Mouse (Mus musculus): ENCODE measurements at regions not wholly inside any gene's neighbourhood (a gene's known extent, or its start where the extent isn't known, plus 50 kb on each side); places are given as distances from the start of the nearest gene placed in this dataset.

DNA sequence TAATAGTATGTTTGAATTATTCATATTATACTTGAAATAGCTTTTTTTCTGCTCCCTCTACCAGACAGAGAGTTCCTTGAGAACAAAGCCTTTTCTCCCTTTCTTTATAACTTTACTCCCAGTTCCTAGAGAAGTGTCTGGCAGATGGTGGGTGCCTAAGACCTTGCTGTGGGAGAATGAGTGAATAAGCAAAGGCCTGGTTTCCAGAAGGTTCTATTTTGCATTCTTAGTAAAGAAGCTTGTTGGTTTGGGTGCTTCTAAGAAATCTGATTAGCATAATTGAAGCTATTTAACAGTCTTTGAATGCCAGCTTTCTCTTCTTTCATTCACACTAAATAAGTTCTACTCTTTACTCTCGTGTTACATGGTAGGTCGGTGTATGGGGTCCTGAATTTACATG lies 1104.2 kb downstream of the Gsdmc2 start:
- H3K9ac ChIP-seq (ENCODE audit: low read depth, low read length) = no peak overlapping the region
- no peak overlapping the region for H3K27ac ChIP-seq
- no peaks in the 10 kb centered on the region for H3K36me3 ChIP-seq (ENCODE audit: insufficient read depth, low read length)
- H3K27me3 ChIP-seq (ENCODE audit: insufficient read depth, low read length) = no peaks in the 10 kb centered on the region
- H3K4me2 ChIP-seq (ENCODE audit: low read length) = no peak overlapping the region
- H3K4me3 ChIP-seq (replicated peaks; ENCODE audit: low read depth, low read length) = no peak overlapping the region
- ATAC-seq (replicated peaks; ENCODE audit: low FRiP score, low read depth) (no peak), DNase-seq (ENCODE audit: low spot score) (no peak)
- WGBS = 79% methylated on average over 2 of the region's 2 CpGs
- no peak for TF ChIP-seq CTCF (IDR thresholded peaks at IDR 0.05; ENCODE audit: low read depth)
- H3K4me1 ChIP-seq (replicated peaks; ENCODE audit: insufficient read depth, low read length) = no peaks in the 10 kb centered on the region
- H3K9me3 ChIP-seq (replicated peaks; ENCODE audit: low read length) = no peaks in the 10 kb centered on the region

DNA sequence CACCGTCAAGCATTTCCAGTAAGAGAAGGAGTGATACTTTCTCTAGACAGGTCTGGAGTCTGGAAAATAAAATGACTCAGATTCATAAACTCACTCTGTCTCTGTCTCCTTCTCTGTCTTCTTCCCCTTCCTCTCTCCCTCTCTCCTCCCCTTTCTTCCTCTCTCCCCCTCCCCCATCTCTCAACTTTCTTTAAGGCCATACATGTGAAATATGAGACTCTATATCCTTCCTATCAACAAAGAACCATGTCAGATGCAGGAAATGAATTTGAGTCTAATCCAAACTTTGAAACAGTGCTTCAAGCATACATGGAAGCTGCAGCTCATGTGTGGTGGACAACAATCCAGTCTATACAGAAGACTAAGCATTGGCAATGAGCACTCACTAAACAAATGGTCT lies 1109.6 kb downstream of the Gsdmc2 start:
- 75% methylated on average over 1 of the region's 1 CpGs for WGBS
- Histone ChIP-seq H3K36me3 (ENCODE audit: insufficient read depth, low read length) (no peaks in the 10 kb centered on the region), H3K4me2 (ENCODE audit: low read length) (no peak overlapping the region), H3K27me3 (ENCODE audit: insufficient read depth, low read length) (no peaks in the 10 kb centered on the region), H3K9ac (ENCODE audit: low read depth, low read length) (no peak overlapping the region), H3K4me3 (replicated peaks; ENCODE audit: low read depth, low read length) (no peak overlapping the region), H3K9me3 (replicated peaks; ENCODE audit: low read length) (no peaks in the 10 kb centered on the region), H3K27ac (no peak overlapping the region), H3K4me1 (replicated peaks; ENCODE audit: insufficient read depth, low read length) (no peaks in the 10 kb centered on the region)
- ATAC-seq (replicated peaks; ENCODE audit: low FRiP score, low read depth) (no peak), DNase-seq (ENCODE audit: low spot score) (peak; percentile 25)
- no peak for TF ChIP-seq CTCF (IDR thresholded peaks at IDR 0.05; ENCODE audit: low read depth)

DNA sequence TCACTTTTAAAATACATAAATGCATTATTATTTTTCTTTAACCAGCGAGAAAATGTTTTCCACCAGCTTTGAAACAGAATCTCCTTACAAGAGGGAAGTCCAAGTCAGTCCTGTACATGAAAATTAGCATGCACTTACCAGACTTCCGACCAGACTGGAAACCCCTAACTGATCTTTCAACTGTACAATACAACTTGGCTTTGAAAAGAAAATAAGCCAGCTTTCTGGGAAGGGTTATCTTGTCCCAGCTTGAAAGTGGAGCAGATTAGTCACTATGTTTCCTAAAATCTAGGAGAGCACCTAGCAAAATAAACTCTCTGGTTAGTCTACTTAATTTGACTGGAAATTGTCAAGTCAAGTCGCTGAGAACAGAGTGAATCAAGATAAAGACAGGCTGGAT lies 1110.1 kb downstream of the Gsdmc2 start:
- WGBS = 79% methylated on average over 3 of the region's 3 CpGs
- Histone ChIP-seq H3K27me3 (ENCODE audit: insufficient read depth, low read length) (no peaks in the 10 kb centered on the region), H3K27ac (no peak overlapping the region), H3K9me3 (replicated peaks; ENCODE audit: low read length) (no peaks in the 10 kb centered on the region), H3K4me1 (replicated peaks; ENCODE audit: insufficient read depth, low read length) (no peaks in the 10 kb centered on the region), H3K4me3 (replicated peaks; ENCODE audit: low read depth, low read length) (no peak overlapping the region), H3K4me2 (ENCODE audit: low read length) (no peak overlapping the region), H3K36me3 (ENCODE audit: insufficient read depth, low read length) (no peaks in the 10 kb centered on the region), H3K9ac (ENCODE audit: low read depth, low read length) (no peak overlapping the region)
- TF ChIP-seq CTCF (IDR thresholded peaks at IDR 0.05; ENCODE audit: low read depth) = no peak
- ATAC-seq (replicated peaks; ENCODE audit: low FRiP score, low read depth) (no peak), DNase-seq (ENCODE audit: low spot score) (no peak)

DNA sequence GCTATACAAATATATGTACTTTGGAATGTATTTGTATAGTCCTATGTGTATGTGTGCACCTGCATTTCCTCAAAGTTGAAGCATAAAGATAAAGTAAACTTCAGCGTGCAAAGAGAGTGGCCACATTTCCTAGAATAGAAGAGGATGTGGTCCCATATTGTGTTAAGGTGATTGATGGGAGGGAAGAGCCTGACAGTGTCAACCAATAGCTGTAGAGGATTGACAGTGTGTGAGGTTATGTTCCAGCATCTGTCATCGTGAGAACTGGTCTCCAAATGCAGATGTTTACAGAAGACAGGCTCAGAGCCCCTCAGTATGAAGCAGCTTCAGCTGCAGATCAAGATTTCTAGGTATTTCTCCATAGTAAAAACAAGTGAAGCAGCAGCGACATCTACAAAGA lies 1114.5 kb downstream of the Gsdmc2 start:
- H3K4me2 ChIP-seq (ENCODE audit: low read length) = no peak overlapping the region
- no peaks in the 10 kb centered on the region for H3K36me3 ChIP-seq (ENCODE audit: insufficient read depth, low read length)
- H3K4me1 ChIP-seq (replicated peaks; ENCODE audit: insufficient read depth, low read length) = no peaks in the 10 kb centered on the region
- no peaks in the 10 kb centered on the region for H3K9me3 ChIP-seq (replicated peaks; ENCODE audit: low read length)
- no peaks in the 10 kb centered on the region for H3K27me3 ChIP-seq (ENCODE audit: insufficient read depth, low read length)
- no peak overlapping the region for H3K9ac ChIP-seq (ENCODE audit: low read depth, low read length)
- ATAC-seq (replicated peaks; ENCODE audit: low FRiP score, low read depth) (no peak), DNase-seq (ENCODE audit: low spot score) (no peak)
- H3K4me3 ChIP-seq (replicated peaks; ENCODE audit: low read depth, low read length) = no peak overlapping the region
- no peak for TF ChIP-seq CTCF (IDR thresholded peaks at IDR 0.05; ENCODE audit: low read depth)
- no peak overlapping the region for H3K27ac ChIP-seq
- 66% methylated on average over 3 of the region's 3 CpGs for WGBS

DNA sequence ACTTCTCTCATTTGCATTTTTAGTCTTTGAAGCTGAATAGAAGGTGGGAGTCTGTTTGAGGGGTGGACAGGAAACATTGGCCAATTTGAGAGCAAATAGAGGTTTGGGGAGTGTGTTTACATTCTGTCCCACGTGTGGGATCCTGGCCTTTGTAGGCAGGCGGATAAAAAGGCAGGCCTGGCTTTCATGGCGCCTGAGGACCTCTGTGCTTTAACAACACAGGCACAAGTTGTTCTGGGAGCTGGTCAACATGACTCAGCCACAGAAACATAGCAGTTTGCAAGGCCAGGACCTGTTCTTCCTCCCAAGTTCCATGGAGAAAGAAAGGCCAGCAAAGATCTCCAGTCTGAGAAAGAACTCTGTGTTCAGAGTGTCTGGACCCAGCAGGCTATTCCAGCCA lies 1130.7 kb downstream of the Gsdmc2 start:
- no peaks in the 10 kb centered on the region for H3K36me3 ChIP-seq (ENCODE audit: insufficient read depth, low read length)
- TF ChIP-seq CTCF (IDR thresholded peaks at IDR 0.05; ENCODE audit: low read depth) = no peak
- ATAC-seq (replicated peaks; ENCODE audit: low FRiP score, low read depth) (no peak), DNase-seq (ENCODE audit: low spot score) (no peak)
- H3K9ac ChIP-seq (ENCODE audit: low read depth, low read length) = no peak overlapping the region
- no peaks in the 10 kb centered on the region for H3K27me3 ChIP-seq (ENCODE audit: insufficient read depth, low read length)
- H3K4me2 ChIP-seq (ENCODE audit: low read length) = no peak overlapping the region
- H3K4me3 ChIP-seq (replicated peaks; ENCODE audit: low read depth, low read length) = no peak overlapping the region
- H3K9me3 ChIP-seq (replicated peaks; ENCODE audit: low read length) = no peaks in the 10 kb centered on the region
- H3K27ac ChIP-seq = no peak overlapping the region
- 34% methylated on average over 3 of the region's 3 CpGs for WGBS
- H3K4me1 ChIP-seq (replicated peaks; ENCODE audit: insufficient read depth, low read length) = no peaks in the 10 kb centered on the region

DNA sequence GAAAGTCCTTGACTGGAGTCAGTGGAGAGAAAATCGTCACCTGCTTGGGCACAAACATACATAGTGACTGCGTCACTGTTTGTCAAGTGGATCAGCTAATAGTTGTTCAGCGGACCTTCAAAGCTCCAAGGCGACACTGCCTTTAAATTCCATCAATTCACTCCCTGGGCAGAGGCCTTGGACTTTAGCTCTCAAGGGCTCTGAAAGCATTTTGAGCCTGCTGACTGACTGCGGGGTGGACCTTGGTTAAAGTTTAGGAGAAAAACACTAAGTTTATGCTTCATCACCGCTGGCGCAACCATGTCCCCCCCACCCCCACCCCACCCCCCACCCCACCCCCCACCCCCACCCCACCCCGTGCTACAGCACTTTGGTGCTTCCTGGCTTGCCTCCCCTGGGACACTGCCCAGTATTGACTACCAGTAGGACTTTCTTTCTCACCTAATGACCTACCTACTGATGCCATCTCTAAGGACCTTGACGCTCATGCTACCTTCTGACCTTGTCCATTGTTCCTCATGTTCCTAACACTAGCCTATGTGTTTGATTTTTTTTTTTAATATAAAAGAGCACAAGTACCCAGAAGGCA lies 1132.3 kb downstream of the Gsdmc2 start:
- TF ChIP-seq CTCF (IDR thresholded peaks at IDR 0.05; ENCODE audit: low read depth) = no peak
- WGBS = 69% methylated on average over 9 of the region's 9 CpGs
- DNase-seq (ENCODE audit: low spot score) (peak; percentile 24), ATAC-seq (replicated peaks; ENCODE audit: low FRiP score, low read depth) (no peak; the same call in 1 of the 2 replicates)
- no peak overlapping the region for H3K4me2 ChIP-seq (ENCODE audit: low read length)
- no peaks in the 10 kb centered on the region for H3K9me3 ChIP-seq (replicated peaks; ENCODE audit: low read length)
- no peaks in the 10 kb centered on the region for H3K27me3 ChIP-seq (ENCODE audit: insufficient read depth, low read length)
- H3K9ac ChIP-seq (ENCODE audit: low read depth, low read length) = no peak overlapping the region
- H3K36me3 ChIP-seq (ENCODE audit: insufficient read depth, low read length) = no peaks in the 10 kb centered on the region
- no peak overlapping the region; the same call in 1 of the 2 replicates for H3K27ac ChIP-seq
- no peak overlapping the region for H3K4me3 ChIP-seq (replicated peaks; ENCODE audit: low read depth, low read length)
- no peaks in the 10 kb centered on the region for H3K4me1 ChIP-seq (replicated peaks; ENCODE audit: insufficient read depth, low read length)

DNA sequence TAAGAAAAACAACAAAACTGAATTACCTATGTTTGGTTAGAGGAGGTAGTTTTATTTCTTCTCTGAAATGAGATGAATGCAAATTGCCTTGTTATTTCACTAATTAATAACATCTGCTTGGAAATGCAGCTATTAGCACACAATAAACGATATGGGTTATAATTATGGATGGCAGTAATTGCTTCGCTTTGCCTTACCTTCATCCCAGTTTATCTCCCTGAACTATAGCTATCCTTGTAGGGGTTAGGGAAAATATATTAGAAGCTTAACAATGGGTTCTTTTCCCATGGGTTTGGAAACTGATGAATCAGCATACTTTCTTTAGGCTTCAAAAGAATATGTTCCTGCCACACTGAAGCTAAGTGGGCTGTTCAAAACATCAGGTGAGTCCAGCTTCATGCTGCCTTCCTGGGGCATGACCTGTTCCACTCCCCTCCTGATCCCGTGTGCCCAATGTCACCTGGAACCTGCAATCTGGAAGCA lies 1132.9 kb downstream of the Gsdmc2 start:
- Histone ChIP-seq H3K27ac (no peak overlapping the region; the same call in 1 of the 2 replicates), H3K4me2 (ENCODE audit: low read length) (no peak overlapping the region), H3K36me3 (ENCODE audit: insufficient read depth, low read length) (no peaks in the 10 kb centered on the region), H3K9me3 (replicated peaks; ENCODE audit: low read length) (no peaks in the 10 kb centered on the region), H3K4me1 (replicated peaks; ENCODE audit: insufficient read depth, low read length) (no peaks in the 10 kb centered on the region), H3K27me3 (ENCODE audit: insufficient read depth, low read length) (no peaks in the 10 kb centered on the region), H3K9ac (ENCODE audit: low read depth, low read length) (no peak overlapping the region), H3K4me3 (replicated peaks; ENCODE audit: low read depth, low read length) (no peak overlapping the region)
- DNase-seq (ENCODE audit: low spot score) = no peak
- ATAC-seq (replicated peaks; ENCODE audit: low FRiP score, low read depth) = no peak
- 72% methylated on average over 3 of the region's 3 CpGs for WGBS
- no peak for TF ChIP-seq CTCF (IDR thresholded peaks at IDR 0.05; ENCODE audit: low read depth)
